Mouse (Mus musculus): ENCODE data around the gene Emid1. TPM values are rescaled to one million over a fixed set of nuclear protein-coding genes. Genes with fewer than 3 reads are reported as not detected.
A peak's percentile ranks its signal among the peaks of the same experiment; 100 is the strongest.

Gene Emid1
- total and polyA plus RNA-seq, 3 experiments: 0.10 to 0.15 TPM; not detected in 1

- no peak for TF ChIP-seq RAD21 (IDR thresholded peaks at IDR 0.05; ENCODE audit: low read depth, low read length)
- no peak for TF ChIP-seq SMC3 (IDR thresholded peaks at IDR 0.05; ENCODE audit: low read depth, low read length)
- TF ChIP-seq TBP (IDR thresholded peaks at IDR 0.05; ENCODE audit: low read depth, low read length): peak; percentile 89
Measured at GRCm38 (mm10) chr11:5099576-5100183, 52.4 kb downstream of the Emid1 start (continued).

DNA sequence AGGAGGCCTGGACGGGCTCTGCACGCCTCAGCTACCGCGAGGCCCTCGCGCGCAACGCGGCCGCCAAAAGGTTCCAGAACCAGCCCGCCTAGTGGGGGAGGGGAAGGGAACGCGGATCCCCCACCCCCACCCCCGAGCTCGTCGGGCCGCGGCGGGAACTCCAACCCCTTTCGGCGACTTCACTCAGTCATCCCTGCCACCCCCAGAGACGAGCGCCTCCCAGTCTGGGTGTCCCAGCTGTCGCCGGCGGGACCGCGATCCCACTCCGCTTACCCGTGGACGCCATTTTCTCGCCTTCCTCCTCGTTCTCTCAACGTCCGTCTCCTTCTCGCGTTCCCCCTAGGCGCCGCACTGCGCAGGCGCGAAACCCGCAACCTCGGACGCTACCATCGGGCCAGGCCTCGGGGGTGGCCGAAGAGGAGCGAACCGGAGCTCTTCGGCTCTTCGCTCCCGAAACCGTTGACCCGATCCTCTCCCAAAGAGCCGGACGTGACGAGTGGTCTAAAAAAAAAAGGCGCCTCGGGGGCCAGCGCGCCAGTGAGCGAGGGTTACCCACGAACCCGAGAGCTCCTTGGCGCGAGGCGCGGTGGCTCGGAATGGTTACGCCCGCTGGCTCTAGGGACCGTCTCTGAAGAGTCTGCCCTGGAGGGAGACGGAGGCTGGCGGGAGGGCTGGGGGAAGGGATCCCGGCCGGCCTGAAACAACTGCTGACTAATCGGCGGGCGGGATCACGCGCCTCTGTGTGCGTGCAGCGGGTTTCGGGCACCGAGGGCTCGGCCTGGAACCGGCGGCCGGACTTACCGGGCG lies 53.1 kb downstream of the Emid1 start, which contains the start of the genes Rhbdd3 and Ewsr1:
TSS of gene Rhbdd3 (plus strand) at position 191 of the 807 bp plus-strand sequence.
TSS of gene Ewsr1 (minus strand) at position 531 of the 807 bp plus-strand sequence.
- H3K4me1 ChIP-seq (ENCODE audit: control insufficient read depth in 1 of 2, insufficient read depth in 2 of 2, low read length in 2 of 2): peaks cover 21 to 40% of the 10 kb centered on the region in 2 experiments
- H3K36me3 ChIP-seq (ENCODE audit: control insufficient read depth in 1 of 2, insufficient read depth in 2 of 2, low read length in 2 of 2): peaks cover 13 to 58% of the 10 kb centered on the region in 2 experiments
- no peaks in the 10 kb centered on the region for H3K27me3 ChIP-seq (ENCODE audit: control insufficient read depth in 1 of 2, insufficient read depth in 2 of 2, low read length in 2 of 2)
- no peaks in the 10 kb centered on the region for H3K9me3 ChIP-seq (replicated peaks; ENCODE audit: insufficient read depth, low read length)
- H3K9ac ChIP-seq (ENCODE audit: control insufficient read depth, low read depth, low read length, poor library complexity, severe bottlenecking): peak within 1 kb of the TSS; percentile 99
- H3K27ac ChIP-seq (ENCODE audit: control insufficient read depth, low read depth, low read length): peak within 1 kb of the TSS; percentile 97
- peaks cover 74% of the 10 kb centered on the region for H3K79me2 ChIP-seq (ENCODE audit: control insufficient read depth, insufficient read depth, low read length, poor library complexity)
- peak; percentile 98 for DNase-seq (ENCODE audit: low read depth, low spot score)
- peak within 1 kb of the TSS; percentile 90 to 94 for H3K4me3 ChIP-seq (ENCODE audit: control insufficient read depth in 1 of 2, insufficient read depth in 1 of 2, low read depth in 2 of 2, low read length in 2 of 2)
- TF ChIP-seq ELF1 (IDR thresholded peaks at IDR 0.05; ENCODE audit: low read depth, low read length) (peak; percentile 29; the same call in 1 of the 2 replicates), USF2 (IDR thresholded peaks at IDR 0.05; ENCODE audit: borderline replicate concordance in 1 of 2, insufficient read depth in 1 of 2, low read depth in 1 of 2, low read length in 2 of 2) (no peak), BHLHE40 (IDR thresholded peaks at IDR 0.05; ENCODE audit: borderline replicate concordance, low read depth, low read length) (no peak; the same call in 1 of the 2 replicates), SIN3A (IDR thresholded peaks at IDR 0.05; ENCODE audit: low read length) (peak; percentile 91), RAD21 (IDR thresholded peaks at IDR 0.05; ENCODE audit: low read depth, low read length) (no peak), E2F4 (IDR thresholded peaks at IDR 0.05; ENCODE audit: borderline replicate concordance, low read depth, low read length) (0 out of 2 replicates have a peak, but pooled peaks have one; percentile 35), GABPA (IDR thresholded peaks at IDR 0.05; ENCODE audit: low read depth, low read length) (no peak; the same call in 1 of the 2 replicates), ZKSCAN1 (IDR thresholded peaks at IDR 0.05; ENCODE audit: low read depth, low read length) (no peak), ZMIZ1 (IDR thresholded peaks at IDR 0.05; ENCODE audit: low read depth, low read length) (peak; percentile 76; the same call in 1 of the 2 replicates), NELFE (IDR thresholded peaks at IDR 0.05; ENCODE audit: low read depth, low read length) (peak; percentile 52; the same call in 1 of the 2 replicates), EP300 (IDR thresholded peaks at IDR 0.05; ENCODE audit: low read depth in 1 of 2, low read length in 2 of 2) (peak in 1 of 2 experiments; percentile 74; a peak in 2 of 4 replicates), CHD2 (IDR thresholded peaks at IDR 0.05; ENCODE audit: low read length) (peak; percentile 73), MXI1 (IDR thresholded peaks at IDR 0.05; ENCODE audit: low read depth, low read length) (peak; percentile 62; the same call in 1 of the 2 replicates), ETS1 (IDR thresholded peaks at IDR 0.05; ENCODE audit: low read depth, low read length) (peak; percentile 77), MYB (IDR thresholded peaks at IDR 0.05; ENCODE audit: low read depth, low read length) (peak; percentile 38; the same call in 1 of the 2 replicates), CTCF (IDR thresholded peaks at IDR 0.05 in 2 of 3, conservative IDR thresholded peaks at IDR 0.05 in 1 of 3; ENCODE audit: control insufficient read depth in 1 of 3, insufficient read depth in 1 of 3, low read depth in 2 of 3, low read length in 3 of 3, poor library complexity in 1 of 3, severe bottlenecking in 1 of 3) (0 out of 6 replicates have a peak, but pooled peaks of 1 of the 3 experiments have one; percentile 3), ZNF384 (IDR thresholded peaks at IDR 0.05; ENCODE audit: low read depth, low read length) (peak; percentile 69), MAX (IDR thresholded peaks at IDR 0.05; ENCODE audit: low read length) (peak; percentile 85), MYC (IDR thresholded peaks at IDR 0.05; ENCODE audit: low read depth, low read length) (no peak; the same call in 1 of the 2 replicates), TCF12 (IDR thresholded peaks at IDR 0.05; ENCODE audit: low read depth, low read length) (peak; percentile 68; the same call in 1 of the 2 replicates), USF1 (IDR thresholded peaks at IDR 0.05; ENCODE audit: low read depth, low read length) (peak; percentile 74), NRF1 (IDR thresholded peaks at IDR 0.05; ENCODE audit: insufficient read depth, low read depth, low read length, poor library complexity, severe bottlenecking) (peak; percentile 86), HCFC1 (IDR thresholded peaks at IDR 0.05; ENCODE audit: low read depth, low read length) (peak; percentile 82), TBP (IDR thresholded peaks at IDR 0.05; ENCODE audit: low read depth, low read length) (peak; percentile 86), POLR2AphosphoS5 (IDR thresholded peaks at IDR 0.05; ENCODE audit: borderline replicate concordance, low read depth, low read length) (0 out of 2 replicates have a peak, but pooled peaks have one; percentile 51), MAZ (IDR thresholded peaks at IDR 0.05; ENCODE audit: low read depth, low read length) (peak; percentile 96; the same call in 1 of the 2 replicates), UBTF (IDR thresholded peaks at IDR 0.05; ENCODE audit: borderline replicate concordance, insufficient read depth, low read depth, low read length) (no peak), MAFK (IDR thresholded peaks at IDR 0.05; ENCODE audit: borderline replicate concordance, low read depth, low read length) (peak; percentile 63; the same call in 1 of the 2 replicates), POLR2A (IDR thresholded peaks at IDR 0.05; ENCODE audit: control insufficient read depth in 1 of 2, insufficient read depth in 1 of 2, low read depth in 1 of 2, low read length in 2 of 2, poor library complexity in 1 of 2) (peak; percentile 58 to 80; a peak in 2 of 4 replicates)
